Mouse (Mus musculus): Measurements from ENCODE around the gene Zfp384.

Zfp384 gene

DNA sequence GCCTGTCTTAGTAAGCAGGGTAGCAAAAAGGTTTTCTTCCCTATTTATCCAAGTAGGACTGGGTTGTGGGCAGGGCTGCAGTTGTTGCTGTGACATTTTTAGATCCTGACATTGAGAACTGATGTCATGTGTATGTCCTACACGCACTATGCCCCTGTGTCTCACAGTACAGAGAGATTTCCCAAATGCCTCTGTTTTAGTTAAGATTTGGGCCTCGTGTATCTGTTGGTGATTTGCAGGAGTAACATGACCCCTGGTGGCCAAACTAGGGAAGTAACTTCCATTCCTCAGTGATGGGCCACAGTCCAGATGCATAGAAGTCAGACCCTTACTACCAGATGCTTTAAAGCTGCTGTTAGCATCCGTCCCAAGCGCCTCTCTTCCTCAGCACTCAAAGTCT, 75.5 kb downstream of the Zfp384 start:
- peak; percentile 66 to 72 for DNase-seq

Measured in cerebellum, adult 18-20 months (tissue).